Mouse (Mus musculus) naive thymus-derived CD4-positive, alpha-beta T cell, adult 5 months (primary cell): ENCODE data around the gene Fbp1. TPM values are rescaled to one million over a fixed set of nuclear protein-coding genes. Genes with fewer than 3 reads are reported as not detected.

ENCODE experiments used
- polyA plus RNA-seq: library from polyadenylated mRNA; unstranded; fragments of 100-300 nt; shearing (Covaris generic); gene quantifications from one replicate; pipeline ENCODE4 v1.2.1, GENCODE M21; 2017

Fbp1 gene
- polyA plus RNA-seq, result not detected

DNA sequence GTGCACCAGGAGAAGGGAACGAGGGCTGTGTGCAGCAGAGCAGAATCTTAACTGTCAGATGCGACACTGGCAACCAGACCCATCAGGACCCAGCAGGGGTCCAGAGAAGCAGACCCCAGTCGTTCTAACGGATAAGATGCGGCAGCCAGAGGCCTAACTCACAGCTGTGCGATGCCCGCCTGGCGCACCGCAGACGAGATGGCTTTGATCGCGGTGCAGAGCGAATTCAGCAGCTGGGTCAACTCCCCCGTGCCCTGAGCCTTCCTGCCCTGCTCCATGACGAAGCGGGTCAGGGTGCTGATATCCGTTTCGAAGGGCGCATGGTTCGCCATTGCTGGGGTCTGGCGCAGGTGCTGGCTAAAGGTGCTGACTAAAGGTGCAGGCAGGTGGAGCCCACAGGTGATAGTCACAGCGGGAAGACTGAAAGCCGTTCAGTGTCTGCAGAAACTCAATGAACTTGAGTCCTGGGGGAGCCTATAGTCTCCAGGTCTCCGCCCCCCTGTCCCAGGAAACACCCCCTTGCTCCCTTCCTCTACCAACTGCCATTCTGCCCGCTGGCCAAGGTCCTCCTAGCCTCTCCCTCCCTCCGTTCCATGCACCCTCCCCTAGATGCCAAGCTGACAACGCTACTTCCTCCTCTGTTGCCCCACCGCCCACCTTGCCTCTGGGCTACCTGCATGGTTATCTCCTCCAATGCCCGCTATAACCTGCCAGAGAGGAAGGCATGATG, at the start of gene Fbp1:
Fbp1 (minus strand) TSS at position 571 of the 730 bp plus-strand sequence.

DNA sequence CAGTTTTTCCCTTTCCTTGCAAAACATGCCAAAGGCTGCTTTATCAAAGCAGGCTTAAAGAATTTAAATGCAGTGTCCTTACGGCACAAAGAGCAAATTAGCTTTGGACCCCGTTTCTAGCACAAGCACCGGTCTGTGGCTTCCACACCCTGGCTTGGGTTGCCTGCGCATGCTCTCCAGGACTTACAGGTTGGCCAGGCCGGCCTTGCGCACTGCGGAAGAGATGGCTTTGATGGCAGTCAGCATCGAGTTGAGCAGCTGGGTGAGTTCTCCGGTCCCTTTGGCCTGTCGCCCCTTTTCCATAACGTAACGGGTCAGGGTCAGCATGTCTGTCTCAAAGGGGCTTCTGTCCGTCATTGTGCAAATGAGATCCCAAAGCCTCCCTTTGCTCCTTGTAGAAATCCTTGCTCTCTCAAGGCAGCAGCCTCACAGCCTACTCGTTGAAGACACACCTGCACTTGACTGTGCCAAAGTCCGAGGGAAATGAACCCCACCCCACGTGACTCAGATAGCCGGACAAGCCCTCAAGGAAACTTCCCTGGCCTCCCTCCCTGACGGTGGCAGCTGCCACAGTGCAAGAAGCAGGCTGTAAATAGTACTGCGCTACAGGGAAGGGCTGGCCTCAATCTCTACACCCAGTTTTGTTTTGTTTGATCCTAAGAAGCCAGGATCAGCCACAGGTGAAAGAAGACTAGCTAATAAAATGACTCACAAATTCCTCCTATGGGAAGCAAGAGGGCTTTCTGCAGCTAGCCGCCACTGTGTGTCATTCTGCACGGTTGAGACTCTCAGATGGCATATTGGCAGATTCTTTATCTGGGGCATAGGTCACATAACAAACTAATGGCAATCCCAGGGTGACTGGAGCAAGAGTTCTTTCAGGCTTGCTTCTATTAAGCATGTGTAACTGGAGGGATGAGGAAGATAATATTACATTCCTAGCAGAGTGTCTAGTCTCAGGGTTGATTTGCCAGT, 29.9 kb downstream of the Fbp1 start, which contains the start of gene Fbp2:
Fbp2 (minus strand) TSS at position 482 of the 975 bp plus-strand sequence.

Other genes with a start within 250 kb of the Fbp1 start
- 6.3 TPM for gene Platr25, start 127.6 kb downstream of the Fbp1 start, polyA plus RNA-seq
- 2.3 TPM for gene Gm5141, start 102.5 kb downstream of the Fbp1 start, polyA plus RNA-seq
- not detected for gene Fbp2, start 29.9 kb downstream of the Fbp1 start, polyA plus RNA-seq
- gene 2010111I01Rik, start 76.6 kb upstream of the Fbp1 start, polyA plus RNA-seq, result 91.8 TPM